Mouse (Mus musculus): ENCODE data around the gene Tmie. TPM values are rescaled to one million over a fixed set of nuclear protein-coding genes. Genes with fewer than 3 reads are reported as not detected.

Gene Tmie
- 0.95 and 2.4 TPM in 2 replicates for polyA plus RNA-seq (2021; fragmentation: Nextera tagmentation)
- long read RNA-seq, experiment 1, partial matches to known transcripts: 3 of 5 reads
- long read RNA-seq, experiment 1, other reads (novel, unspliced or antisense): 1 of 5 reads
- long read RNA-seq, experiment 2, partial matches to known transcripts: 4 of 11 reads
- long read RNA-seq, experiment 2, other reads (novel, unspliced or antisense): 4 of 11 reads

DNA sequence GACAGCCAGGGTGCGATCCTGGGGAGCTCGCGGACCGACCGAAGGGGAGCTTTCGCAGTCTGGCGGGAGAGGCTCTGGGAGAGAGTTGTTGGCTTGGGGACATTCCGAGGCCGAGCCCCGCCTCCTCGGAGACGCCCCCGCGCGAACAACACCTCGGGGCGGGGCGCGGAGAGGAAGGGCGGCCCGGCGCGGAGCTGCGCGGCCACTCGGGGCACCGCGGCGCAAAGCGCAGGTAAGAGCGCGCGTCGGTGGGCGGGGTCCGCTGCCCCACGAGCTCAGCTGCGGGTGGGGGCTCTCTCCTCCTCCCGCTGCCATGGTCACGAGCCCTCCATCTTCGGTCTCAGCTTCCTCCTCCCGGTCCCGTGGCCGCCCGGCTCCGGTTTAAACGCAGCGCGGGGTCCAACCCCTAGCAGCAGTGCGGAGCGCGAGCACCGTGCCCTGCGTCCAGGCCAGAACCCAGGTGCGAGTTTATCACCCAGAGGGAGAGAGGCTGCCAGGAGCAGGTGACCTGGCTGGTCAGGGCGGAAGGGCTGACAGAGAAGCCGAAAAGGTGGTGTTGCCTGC, at the start of gene Tmie:
TSS of gene Tmie (minus strand) at position 116 of the 564 bp plus-strand sequence.

DNA sequence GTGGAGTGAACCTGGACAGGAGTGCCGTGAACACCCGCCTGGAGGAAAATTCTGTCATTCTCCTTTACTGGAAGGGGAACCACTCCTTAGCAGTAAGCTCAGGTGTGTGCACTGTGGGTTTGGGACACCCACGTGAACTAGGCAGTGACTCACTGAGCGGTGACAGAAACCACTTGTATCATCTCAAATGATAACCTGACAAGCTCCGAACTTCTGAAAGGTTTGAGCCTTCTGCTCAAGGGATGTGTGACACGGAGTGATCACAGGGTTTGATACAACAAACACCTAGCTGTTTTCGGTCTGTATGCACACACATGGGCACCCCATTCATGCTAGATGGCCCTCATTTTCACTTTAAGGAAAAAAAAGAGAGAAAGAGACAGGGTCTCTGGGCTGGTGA, 36.9 kb upstream of the Tmie start, which contains the start of gene Fam240a:
TSS of gene Fam240a (minus strand) at position 76 of the 400 bp plus-strand sequence.

DNA sequence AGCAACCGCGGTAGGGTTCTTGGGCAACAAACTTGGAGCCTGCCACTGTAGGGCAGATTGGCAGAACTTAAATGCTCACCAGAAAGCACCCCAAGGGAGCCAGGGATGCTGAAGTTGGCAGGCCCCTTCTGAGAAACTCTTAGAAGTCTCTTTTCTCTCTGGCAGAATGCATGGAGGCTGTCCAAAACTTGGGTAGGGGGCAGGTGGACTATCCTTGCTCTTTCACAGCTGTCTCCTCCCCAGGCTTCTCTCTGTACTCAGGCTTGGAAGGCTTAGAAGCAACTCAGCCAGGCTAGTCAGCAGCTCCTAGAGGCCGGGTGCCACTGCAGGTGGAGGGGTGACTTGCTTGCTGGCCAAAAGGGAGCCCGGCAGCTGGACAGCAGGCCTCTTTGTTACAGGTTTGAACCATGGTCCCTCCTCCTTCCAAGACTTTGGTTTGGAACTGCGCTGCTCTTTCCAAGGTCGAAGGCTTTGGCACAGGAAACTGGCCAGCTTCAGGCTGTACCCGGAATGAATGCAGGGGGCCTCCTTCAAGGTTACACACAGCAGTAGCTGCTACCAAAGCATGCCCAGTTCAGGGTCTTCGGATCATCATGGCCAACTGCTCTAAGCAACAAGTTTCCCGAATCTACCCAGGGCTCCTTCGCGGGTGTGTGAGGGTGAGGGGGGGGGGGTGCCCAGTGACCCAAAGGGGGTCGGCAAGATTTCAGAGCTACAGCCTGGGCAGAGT, 557 bp downstream of the Tmie start, which contains the start of gene Als2cl:
TSS of gene Als2cl (plus strand) at position 680 of the 730 bp plus-strand sequence.

DNA sequence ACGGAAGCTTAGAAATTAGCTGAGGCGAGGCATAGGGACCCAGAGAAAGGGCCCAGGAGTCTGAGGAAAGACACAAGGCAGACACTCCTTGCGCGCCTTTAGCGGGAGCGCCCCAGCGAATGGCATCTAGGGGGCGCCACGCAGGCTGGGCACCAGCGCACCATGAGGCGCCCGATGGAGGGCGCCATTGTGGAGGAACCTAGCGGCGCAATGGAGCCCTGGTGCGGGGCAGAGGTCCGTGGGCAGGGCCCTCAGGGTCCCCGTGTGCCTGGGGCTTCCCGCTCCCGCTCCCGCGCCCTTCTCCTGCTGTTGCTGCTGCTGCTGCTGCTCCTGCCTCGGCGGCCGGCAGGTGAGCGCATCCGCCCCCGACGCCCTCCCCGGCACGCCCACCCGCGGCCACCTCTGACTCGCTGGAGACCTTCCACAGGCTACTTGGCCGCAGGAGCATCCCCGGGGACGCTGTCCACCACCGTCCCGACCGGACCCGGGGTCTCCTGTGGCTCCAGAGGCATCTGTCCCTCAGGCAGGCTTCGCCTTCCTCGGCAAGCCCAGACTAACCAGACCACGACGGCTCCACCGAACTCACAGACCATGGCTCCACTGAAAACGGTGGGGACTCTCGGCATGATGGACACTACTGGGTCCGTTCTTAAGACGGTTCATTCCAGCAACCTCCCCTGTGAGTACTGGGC, 22.0 kb downstream of the Tmie start, which contains the start of gene Prss50:
TSS of gene Prss50 (plus strand) at position 187 of the 692 bp plus-strand sequence.

DNA sequence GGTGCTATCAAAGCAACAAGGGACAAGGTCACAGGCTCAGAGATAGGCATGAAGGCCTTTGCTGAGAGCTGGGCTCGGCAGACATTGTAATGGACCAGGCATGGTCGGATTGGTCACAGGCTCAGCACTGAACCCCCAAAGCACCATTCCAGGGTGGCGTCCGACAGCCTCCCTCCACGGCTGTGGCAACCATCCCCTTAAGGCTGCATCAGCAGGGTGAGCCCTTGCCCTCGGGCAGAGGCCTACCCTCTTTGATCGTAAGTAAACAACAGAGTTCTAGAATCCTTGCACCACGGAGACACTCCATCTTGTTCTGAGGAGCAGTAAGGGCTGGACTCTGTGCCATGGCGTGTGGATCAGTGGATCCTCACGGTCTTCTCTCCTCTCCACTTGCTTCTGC, 35.7 kb downstream of the Tmie start, which contains the start of gene Prss46:
TSS of gene Prss46 (plus strand) at position 301 of the 400 bp plus-strand sequence.

DNA sequence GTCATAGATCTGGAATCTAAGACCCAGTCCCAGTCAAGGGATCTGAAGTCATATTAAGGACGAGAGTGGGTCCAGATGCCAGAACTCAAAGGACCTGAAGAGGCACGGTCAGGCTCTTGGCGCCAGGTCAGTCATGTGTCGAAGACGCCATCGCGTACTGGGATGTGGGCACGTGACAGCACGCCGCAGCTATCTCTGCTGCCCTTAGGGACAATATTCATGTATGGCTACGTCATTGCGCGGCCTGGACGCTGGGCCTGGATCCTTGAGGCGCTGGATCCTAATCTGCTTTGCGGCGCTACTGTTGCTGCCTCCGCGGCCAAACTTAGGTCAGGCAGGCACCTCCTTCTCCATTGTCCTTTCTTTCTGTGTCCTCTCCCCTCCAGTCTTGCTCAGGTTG, 45.5 kb downstream of the Tmie start, which contains the start of gene Prss45:
TSS of gene Prss45 (plus strand) at position 178 of the 400 bp plus-strand sequence.

DNA sequence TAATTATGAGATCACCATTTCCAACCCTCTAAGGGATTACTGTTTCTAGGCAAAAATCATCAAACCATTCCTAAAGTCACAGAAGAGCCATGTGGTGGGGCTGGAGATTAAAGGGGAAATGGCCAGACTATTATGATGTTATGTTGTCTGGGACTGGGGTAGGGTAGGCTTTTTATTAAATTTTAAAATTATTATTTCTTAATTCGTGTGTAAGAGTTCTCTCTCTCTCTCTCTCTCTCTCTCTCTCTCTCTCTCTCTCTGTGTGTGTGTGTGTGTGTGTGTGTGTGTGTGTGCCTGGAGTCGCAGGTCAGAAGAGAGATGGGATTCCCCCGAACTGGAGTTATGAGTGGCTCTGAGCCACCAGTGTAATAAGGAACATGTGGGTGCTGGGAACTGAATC, 53.5 kb downstream of the Tmie start, which contains the start of gene Prss43:
TSS of gene Prss43 (plus strand) at position 301 of the 400 bp plus-strand sequence.

Small RNA genes within 50 kb of the gene (microRNA-seq; reads per million reads assigned to microRNA genes)
- not detected for gene Gm24269

Other genes starting within 250 kb of the Tmie start
- gene Nbeal2, start 226.0 kb downstream of the Tmie start, polyA plus RNA-seq (2021; fragmentation: Nextera tagmentation): 0.56 and 0.72 TPM in 2 replicates
- gene Ccdc12, start 223.6 kb downstream of the Tmie start, polyA plus RNA-seq (2021; fragmentation: Nextera tagmentation): 105 and 106 TPM in 2 replicates
- 0.41 and 0.43 TPM in 2 replicates for gene Myl3, start 138.3 kb downstream of the Tmie start, polyA plus RNA-seq (2021; fragmentation: Nextera tagmentation)
- 2.3 and 3.6 TPM in 2 replicates for gene Pth1r, start 133.0 kb downstream of the Tmie start, polyA plus RNA-seq (2021; fragmentation: Nextera tagmentation)
- not detected in 2 replicates for gene Prss42, start 81.9 kb downstream of the Tmie start, polyA plus RNA-seq (2021; fragmentation: Nextera tagmentation)
- gene Prss44, start 66.1 kb downstream of the Tmie start, polyA plus RNA-seq (2021; fragmentation: Nextera tagmentation): not detected in 2 replicates
- 0.23 and 0.25 TPM in 2 replicates for gene Prss43, start 53.4 kb downstream of the Tmie start, polyA plus RNA-seq (2021; fragmentation: Nextera tagmentation)
- 0.59 and 0.64 TPM in 2 replicates for gene Prss45, start 45.5 kb downstream of the Tmie start, polyA plus RNA-seq (2021; fragmentation: Nextera tagmentation)
- not detected in 2 replicates for gene Prss46, start 35.6 kb downstream of the Tmie start, polyA plus RNA-seq (2021; fragmentation: Nextera tagmentation)
- gene Prss50, start 22.1 kb downstream of the Tmie start, polyA plus RNA-seq (2021; fragmentation: Nextera tagmentation): 0.94 and 3.3 TPM in 2 replicates
- 1.2 TPM in 2 replicates for gene Als2cl, start 243 bp downstream of the Tmie start, polyA plus RNA-seq (2021; fragmentation: Nextera tagmentation)
- not detected in 2 replicates for gene Fam240a, start 36.7 kb upstream of the Tmie start, polyA plus RNA-seq (2021; fragmentation: Nextera tagmentation)
- gene Tdgf1, start 66.0 kb upstream of the Tmie start, polyA plus RNA-seq (2021; fragmentation: Nextera tagmentation): 1.2 TPM in 2 replicates
- gene Lrrc2, start 71.4 kb upstream of the Tmie start, polyA plus RNA-seq (2021; fragmentation: Nextera tagmentation): 3.2 and 3.9 TPM in 2 replicates
- 0.28 and 0.29 TPM in 2 replicates for gene Rtp3, start 110.5 kb upstream of the Tmie start, polyA plus RNA-seq (2021; fragmentation: Nextera tagmentation)
- 0.21 TPM in 1 of 2 replicates, not detected in the other for gene Ltf, start 139.2 kb upstream of the Tmie start, polyA plus RNA-seq (2021; fragmentation: Nextera tagmentation)
- 1.5 and 1.7 TPM in 2 replicates for gene Ccrl2, start 177.4 kb upstream of the Tmie start, polyA plus RNA-seq (2021; fragmentation: Nextera tagmentation)
- gene Lrrfip2, start 237.5 kb upstream of the Tmie start, polyA plus RNA-seq (2021; fragmentation: Nextera tagmentation): 25.2 and 26.5 TPM in 2 replicates